Mouse (Mus musculus) heart, adult 2 months (tissue): ENCODE data around the gene Pou6f1. TPM values are rescaled to one million over a fixed set of nuclear protein-coding genes. Genes with fewer than 3 reads are reported as not detected.
"Not testable (repeated sequence)": the region's sequence is repeated elsewhere in the genome, so short reads cannot be mapped to it uniquely, and the experiment has no call there.

ENCODE experiments used
- DNase-seq, 2 experiments: peaks; one replicate each; pipeline ENCODE4 v3.0.0; 2021
- H3K27ac ChIP-seq: fragments of 200-600 bp; 2 replicates; pipeline ENCODE4 v1.8.1; 2022
- H3K27me3 ChIP-seq: fragments of 200-500 bp; 2 replicates; pipeline ENCODE4 v1.6.1; 2012; ENCODE audit warnings: mild to moderate bottlenecking, low read length, inconsistent platforms, mixed read lengths; ENCODE audit not compliant: control insufficient read depth, insufficient read depth
- H3K36me3 ChIP-seq: fragments of 200-500 bp; 2 replicates; pipeline ENCODE4 v1.6.1; 2012; ENCODE audit warnings: low read length, inconsistent platforms; ENCODE audit not compliant: control insufficient read depth, insufficient read depth
- H3K4me1 ChIP-seq: fragments of 200-500 bp; 2 replicates; pipeline ENCODE4 v1.6.1; 2011; ENCODE audit warnings: low read length; ENCODE audit not compliant: control insufficient read depth, insufficient read depth
- H3K4me3 ChIP-seq: fragments of 200-600 bp; 2 replicates; pipeline ENCODE4 v1.8.1; 2022
- H3K79me2 ChIP-seq: fragments of 200-500 bp; replicated peaks from 2 replicates; pipeline ENCODE4 v1.6.1; 2012; ENCODE audit warnings: mild to moderate bottlenecking, inconsistent platforms, low read length, moderate library complexity, mixed read lengths; ENCODE audit not compliant: control insufficient read depth, insufficient read depth
- H3K9ac ChIP-seq: fragments of 200-500 bp; 2 replicates; pipeline ENCODE4 v1.6.1; 2012; ENCODE audit warnings: low read depth, mild to moderate bottlenecking, control low read depth, inconsistent platforms, low read length, mixed read lengths
- CTCF ChIP-seq: fragments of 200-600 bp; IDR thresholded peaks from 2 replicates; pipeline ENCODE4 v1.8.1; 2022; ENCODE audit warnings: antibody characterized with exemption, mild to moderate bottlenecking, moderate library complexity
- EP300 ChIP-seq: fragments of 200-500 bp; IDR thresholded peaks from 2 replicates; pipeline ENCODE4 v1.6.1; 2011; ENCODE audit warnings: low read depth, low read length, control low read depth; ENCODE audit not compliant: insufficient read depth
- POLR2A ChIP-seq: fragments of 200-500 bp; IDR thresholded peaks from 2 replicates; pipeline ENCODE4 v1.6.1; 2011; ENCODE audit warnings: mild to moderate bottlenecking, low read depth, low read length, control low read depth; ENCODE audit not compliant: insufficient read depth
- WGBS: fragments of 180-500 bp; shearing (Covaris S2); methylation state at CpG from one replicate; pipeline ENCODE4 v1.1.7; 2018; 5-methylcytosine and 5-hydroxymethylcytosine counted together
- intact Hi-C: fragments of 180-260 bp; cut with DNase I; formaldehyde crosslinking; loops from one replicate; pipeline ENCODE4 v1.15.1; 2025
- microRNA-seq, 2 experiments: library from miRNA; unstranded; fragments of <30 nt; microRNA quantifications; one replicate each; pipeline ENCODE4 v1.2.0; 2021
- polyA plus RNA-seq: library from polyadenylated mRNA; depleted of rRNA; stranded (reverse); fragments of >200 nt; gene quantifications from 2 replicates; pipeline ENCODE4 v1.2.3, GENCODE M21; 2012; rRNA removed
- total RNA-seq, 2 experiments: library from RNA; stranded (reverse); gene quantifications; 2 replicates each; pipeline ENCODE4 v1.2.3; 2021

The Pou6f1 gene
- total and polyA plus RNA-seq, 3 experiments: 8.0 to 13.7 (median 11.5) TPM

GRCm38 (mm10) chr15:100541426-100541825 lies 58.4 kb downstream of the Pou6f1 start:
- TF ChIP-seq EP300 (no peak), POLR2A (no peak), CTCF (no peak)
- H3K27ac ChIP-seq: no peak overlapping the region
- H3K36me3 ChIP-seq: no peaks in the 10 kb centered on the region
- 88% methylated on average over 4 of the region's 4 CpGs for WGBS
- intact Hi-C loops: no loop called here
- peaks cover 4% of the 10 kb centered on the region for H3K79me2 ChIP-seq
- no peak overlapping the region for H3K4me3 ChIP-seq
- DNase-seq: no peak
- H3K27me3 ChIP-seq: no peaks in the 10 kb centered on the region
- no peak overlapping the region for H3K9ac ChIP-seq
- H3K4me1 ChIP-seq: no peaks in the 10 kb centered on the region

GRCm38 (mm10) chr15:100541001-100541400 lies 58.8 kb downstream of the Pou6f1 start:
- H3K79me2 ChIP-seq, H3K36me3 ChIP-seq, H3K27ac ChIP-seq, H3K9ac ChIP-seq, H3K4me3 ChIP-seq, H3K4me1 ChIP-seq, DNase-seq, intact Hi-C loops, H3K27me3 ChIP-seq: not testable (repeated sequence)
- 50% methylated on average over 1 of the region's 1 CpGs for WGBS

GRCm38 (mm10) chr15:100539411-100539810 lies 60.4 kb downstream of the Pou6f1 start:
- Histone ChIP-seq H3K79me2 (peaks cover 6% of the 10 kb centered on the region), H3K36me3 (no peaks in the 10 kb centered on the region), H3K27me3 (no peaks in the 10 kb centered on the region), H3K9ac (no peak overlapping the region; the same call in 1 of the 2 replicates), H3K4me3 (no peak overlapping the region), H3K27ac (no peak overlapping the region), H3K4me1 (no peaks in the 10 kb centered on the region)
- no peak for TF ChIP-seq CTCF
- TF ChIP-seq POLR2A: no peak
- no peak for TF ChIP-seq EP300
- 93% methylated on average over 9 of the region's 9 CpGs for WGBS
- intact Hi-C loops: no loop called here
- no peak for DNase-seq

GRCm38 (mm10) chr15:100537913-100538312 lies 61.9 kb downstream of the Pou6f1 start:
- H3K4me3 ChIP-seq: no peak overlapping the region
- no peaks in the 10 kb centered on the region for H3K27me3 ChIP-seq
- peaks cover 6% of the 10 kb centered on the region for H3K79me2 ChIP-seq
- no peaks in the 10 kb centered on the region for H3K36me3 ChIP-seq
- no peak for DNase-seq
- H3K9ac ChIP-seq: no peak overlapping the region
- TF ChIP-seq POLR2A: no peak
- TF ChIP-seq CTCF: peak; percentile 74
- WGBS: 84% methylated on average over 6 of the region's 6 CpGs
- H3K4me1 ChIP-seq: no peaks in the 10 kb centered on the region
- no peak overlapping the region for H3K27ac ChIP-seq
- intact Hi-C loops: loop anchor here (1.0 kb wide), 2 partner anchors 75 to 145 kb away; no protein-coding TSS in a partner anchor

- DNase-seq: no peak
- Histone ChIP-seq H3K27ac (no peak overlapping the region), H3K79me2 (no peaks in the 10 kb centered on the region), H3K4me1 (no peaks in the 10 kb centered on the region), H3K9ac (no peak overlapping the region), H3K36me3 (no peaks in the 10 kb centered on the region), H3K4me3 (no peak overlapping the region), H3K27me3 (no peaks in the 10 kb centered on the region)
- TF ChIP-seq POLR2A (no peak), EP300 (no peak), CTCF (no peak)
- WGBS: 34% methylated on average over 5 of the region's 5 CpGs
- intact Hi-C loops: no loop called here
Observed at GRCm38 (mm10) chr15:100527900-100528299, 71.9 kb downstream of the Pou6f1 start.

- no peak overlapping the region for H3K9ac ChIP-seq
- intact Hi-C loops: no loop called here
- no peaks in the 10 kb centered on the region for H3K79me2 ChIP-seq
- H3K36me3 ChIP-seq: no peaks in the 10 kb centered on the region
- H3K4me3 ChIP-seq: no peak overlapping the region
- 95% methylated on average over 14 of the region's 14 CpGs for WGBS
- no peak for DNase-seq
- H3K4me1 ChIP-seq: no peaks in the 10 kb centered on the region
- no peaks in the 10 kb centered on the region for H3K27me3 ChIP-seq
- TF ChIP-seq CTCF: no peak
- no peak for TF ChIP-seq POLR2A
- no peak for TF ChIP-seq EP300
- H3K27ac ChIP-seq: no peak overlapping the region
Observed at GRCm38 (mm10) chr15:100525405-100525804, 74.4 kb downstream of the Pou6f1 start.

Small RNA genes lying within 50 kb of the gene (microRNA-seq; reads per million reads assigned to microRNA genes)
- 0 reads per million in 2 experiments for gene Mir6961

Other genes with a start within 250 kb of the Pou6f1 start
- under 1 TPM in 1 of 2 experiments, not detected in 1; 0.34 TPM for gene Methig1, start 246.8 kb downstream of the Pou6f1 start, total RNA-seq
- gene Methig1, start 246.8 kb downstream of the Pou6f1 start, polyA plus RNA-seq: not detected in 2 replicates
- gene Mettl7a2, start 246.8 kb downstream of the Pou6f1 start, total RNA-seq: 1 to 10 TPM in 1 of 2 experiments, under 1 TPM in 1; 0.75 to 1.5 TPM
- gene Mettl7a2, start 246.8 kb downstream of the Pou6f1 start, polyA plus RNA-seq: not detected in 2 replicates
- not detected for gene Higd1c, start 235.4 kb downstream of the Pou6f1 start, total RNA-seq
- gene Higd1c, start 235.4 kb downstream of the Pou6f1 start, polyA plus RNA-seq: not detected in 2 replicates
- gene Gm5475, start 177.8 kb downstream of the Pou6f1 start, total RNA-seq: not detected
- not detected in 2 replicates for gene Gm5475, start 177.8 kb downstream of the Pou6f1 start, polyA plus RNA-seq
- gene Slc11a2, start 174.9 kb downstream of the Pou6f1 start, total RNA-seq: 10 to 100 TPM; 38.9 to 43.7 TPM
- 24.4 and 45.6 TPM in 2 replicates for gene Slc11a2, start 174.9 kb downstream of the Pou6f1 start, polyA plus RNA-seq
- gene Letmd1, start 131.0 kb downstream of the Pou6f1 start, total RNA-seq: 10 to 100 TPM; 13.0 to 13.1 TPM
- gene Letmd1, start 131.0 kb downstream of the Pou6f1 start, polyA plus RNA-seq: 31.2 and 32.3 TPM in 2 replicates
- 1 to 10 TPM; 2.1 to 2.7 TPM for gene Csrnp2, start 104.5 kb downstream of the Pou6f1 start, total RNA-seq
- gene Csrnp2, start 104.5 kb downstream of the Pou6f1 start, polyA plus RNA-seq: 1.7 and 3.0 TPM in 2 replicates
- 10 to 100 TPM; 11.6 to 12.8 TPM for gene Tfcp2, start 48.0 kb downstream of the Pou6f1 start, total RNA-seq
- 6.6 and 8.2 TPM in 2 replicates for gene Tfcp2, start 48.0 kb downstream of the Pou6f1 start, polyA plus RNA-seq
- 100 to 1,000 TPM; 157 to 180 TPM for gene Dazap2, start 15.4 kb upstream of the Pou6f1 start, total RNA-seq
- gene Dazap2, start 15.4 kb upstream of the Pou6f1 start, polyA plus RNA-seq: 486 and 542 TPM in 2 replicates
- gene Smagp, start 37.0 kb upstream of the Pou6f1 start, total RNA-seq: 10 to 100 TPM; 11.6 to 12.9 TPM
- gene Smagp, start 37.0 kb upstream of the Pou6f1 start, polyA plus RNA-seq: 19.5 and 21.1 TPM in 2 replicates
- 1 to 10 TPM; 1.6 to 2.0 TPM for gene Bin2, start 69.6 kb upstream of the Pou6f1 start, total RNA-seq
- gene Bin2, start 69.6 kb upstream of the Pou6f1 start, polyA plus RNA-seq: 1.3 and 3.0 TPM in 2 replicates
- gene Cela1, start 87.9 kb upstream of the Pou6f1 start, total RNA-seq: 1 to 10 TPM in 1 of 2 experiments, under 1 TPM in 1; 0.78 to 1.0 TPM
- gene Cela1, start 87.9 kb upstream of the Pou6f1 start, polyA plus RNA-seq: 1.3 and 1.7 TPM in 2 replicates
- gene Galnt6, start 129.4 kb upstream of the Pou6f1 start, total RNA-seq: under 1 TPM; 0.65 to 0.89 TPM
- 0.70 and 0.78 TPM in 2 replicates for gene Galnt6, start 129.4 kb upstream of the Pou6f1 start, polyA plus RNA-seq
- 1 to 10 TPM; 2.8 to 4.1 TPM for gene Slc4a8, start 161.8 kb upstream of the Pou6f1 start, total RNA-seq
- gene Slc4a8, start 161.8 kb upstream of the Pou6f1 start, polyA plus RNA-seq: 0.96 and 1.5 TPM in 2 replicates